Mouse (Mus musculus) retina, adult 2 months (tissue): ENCODE results near the gene Zfyve28.

Source experiments
- DNase-seq: peaks from one replicate; pipeline ENCODE4 v3.0.0-alpha.2; 2012; ENCODE audit warnings: low read depth, low spot score

Gene Zfyve28

DNA sequence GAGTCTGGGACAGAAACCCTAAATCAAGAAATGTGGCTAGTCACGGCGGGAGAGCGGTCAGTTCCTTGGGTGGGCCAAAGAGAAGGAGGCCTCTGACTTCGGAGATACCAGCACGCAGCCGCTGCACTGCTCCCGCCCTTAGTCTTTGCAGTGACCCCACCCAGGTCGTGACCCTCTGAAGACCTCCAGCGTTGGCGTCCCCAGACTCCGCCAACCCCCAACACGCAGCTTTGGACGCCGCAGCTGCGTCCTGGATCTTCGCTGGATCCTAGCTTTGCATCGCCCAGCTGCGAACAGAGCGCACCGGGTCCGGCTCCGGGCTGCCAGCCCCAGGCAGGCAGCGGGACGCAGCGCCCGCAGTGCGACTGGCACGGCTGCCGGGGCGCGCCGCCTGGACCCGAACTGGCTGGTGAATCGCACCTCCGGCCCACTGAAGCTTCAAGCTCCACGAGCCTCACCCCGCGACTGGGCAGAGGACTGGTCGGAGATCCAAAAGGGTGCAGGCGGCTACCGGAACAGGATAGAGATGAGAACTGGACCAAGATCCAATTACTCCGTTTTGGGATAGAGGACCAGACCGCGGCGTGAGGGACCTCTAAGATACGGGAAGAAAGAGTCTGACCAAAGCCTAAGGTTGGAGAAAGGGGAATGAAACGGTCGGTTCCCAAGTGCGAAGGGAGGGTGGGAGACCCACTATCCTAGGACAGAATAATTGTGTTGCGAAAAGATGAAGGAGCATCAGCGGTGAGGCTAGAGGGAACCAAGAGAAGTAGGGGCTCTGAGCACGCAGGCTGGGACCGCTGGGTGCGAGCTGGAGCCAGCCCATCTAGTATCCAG lies 1.0 kb downstream of the Zfyve28 start:
- DNase-seq, result no peak

GRCm38 (mm10) chr5:34286516-34286915 lies 1.7 kb downstream of the Zfyve28 start:
- DNase-seq, result no peak

DNA sequence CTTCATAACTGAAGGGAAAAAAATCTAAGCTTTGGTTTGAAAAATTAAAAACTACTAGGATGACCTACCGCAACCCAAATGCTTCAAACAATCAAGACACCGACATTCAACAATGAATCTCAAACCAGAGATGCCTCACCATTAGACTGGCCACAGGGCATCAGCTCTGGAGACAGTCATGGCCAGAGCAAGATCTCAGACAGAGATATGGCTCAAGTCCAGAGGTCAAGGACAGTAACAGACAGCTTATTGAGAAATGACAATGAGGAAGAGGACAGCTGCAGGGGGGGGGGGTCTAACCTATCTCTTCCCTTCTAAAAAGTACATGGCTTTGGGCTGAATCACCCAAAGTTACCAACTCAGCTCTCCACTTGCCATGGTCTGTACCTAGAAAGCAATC lies 3.0 kb downstream of the Zfyve28 start:
- no peak for DNase-seq

DNA sequence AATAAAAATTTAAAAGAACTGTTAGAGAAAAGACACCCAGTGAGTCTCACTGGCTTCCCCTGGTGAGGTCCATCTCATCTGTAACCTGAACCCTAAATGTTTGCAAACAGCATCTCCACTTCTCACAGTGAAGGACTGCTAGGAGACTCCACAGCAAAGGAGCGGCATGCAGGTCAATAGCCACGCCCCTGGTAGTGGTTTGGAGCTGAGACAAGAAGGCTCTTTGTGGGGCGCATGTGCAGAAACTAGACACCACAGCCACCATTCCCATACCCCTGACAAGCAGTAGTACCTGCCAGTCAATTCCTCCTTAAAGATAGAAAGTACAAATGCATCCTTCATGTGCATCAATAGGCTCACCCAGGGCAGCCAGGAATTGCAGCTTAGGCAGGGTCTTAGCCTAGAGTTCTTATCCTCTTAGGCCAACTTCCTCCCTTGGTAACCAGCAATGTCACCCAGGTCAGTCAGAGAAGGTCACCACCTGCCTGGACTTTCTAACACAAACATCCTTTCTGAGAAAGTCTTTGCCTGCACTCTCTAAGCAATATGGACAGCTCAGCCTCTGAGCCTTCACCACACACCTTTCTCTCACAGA lies 4.0 kb downstream of the Zfyve28 start:
- peak; percentile 67 for DNase-seq

DNA sequence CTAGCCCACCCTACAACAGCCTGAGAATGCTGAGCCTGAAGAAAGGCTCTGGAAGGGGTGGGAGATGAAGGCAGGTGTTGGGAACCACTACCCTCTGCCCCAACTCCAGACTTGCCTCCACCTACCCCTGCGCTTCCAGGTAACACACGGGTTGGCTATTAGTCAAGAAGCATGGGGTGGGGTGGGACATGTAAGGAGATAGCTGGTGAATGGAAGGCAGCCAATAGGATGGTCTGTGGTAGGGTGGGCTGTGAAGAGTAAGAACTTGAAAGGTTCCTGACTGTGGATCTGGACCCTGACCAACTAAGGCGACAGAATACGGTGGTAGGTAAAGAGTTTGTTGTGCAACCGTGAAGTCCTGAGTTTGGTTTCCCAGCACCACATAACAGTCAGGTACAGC lies 4.9 kb downstream of the Zfyve28 start:
- no peak for DNase-seq

DNA sequence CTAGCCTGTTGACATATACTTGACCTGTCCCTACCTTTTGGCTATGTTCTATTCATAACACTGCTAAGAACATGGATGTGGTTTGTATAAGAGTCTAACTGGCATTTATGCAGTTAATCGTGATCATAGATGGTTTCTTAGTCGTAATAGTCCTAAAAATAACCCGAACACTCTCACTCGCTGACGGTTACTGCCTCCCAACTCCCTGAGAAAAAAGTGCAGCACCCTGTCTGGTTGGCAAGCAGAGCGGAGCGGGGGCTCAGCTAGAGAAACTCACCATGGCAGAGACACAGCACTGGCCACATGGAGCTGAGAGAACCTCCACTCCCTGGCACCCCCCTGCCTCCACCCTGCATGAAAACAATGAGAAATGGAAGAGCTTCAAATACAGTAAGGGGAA lies 7.3 kb downstream of the Zfyve28 start:
- no peak for DNase-seq

GRCm38 (mm10) chr5:34279214-34279613 lies 9.0 kb downstream of the Zfyve28 start:
- no peak for DNase-seq

DNA sequence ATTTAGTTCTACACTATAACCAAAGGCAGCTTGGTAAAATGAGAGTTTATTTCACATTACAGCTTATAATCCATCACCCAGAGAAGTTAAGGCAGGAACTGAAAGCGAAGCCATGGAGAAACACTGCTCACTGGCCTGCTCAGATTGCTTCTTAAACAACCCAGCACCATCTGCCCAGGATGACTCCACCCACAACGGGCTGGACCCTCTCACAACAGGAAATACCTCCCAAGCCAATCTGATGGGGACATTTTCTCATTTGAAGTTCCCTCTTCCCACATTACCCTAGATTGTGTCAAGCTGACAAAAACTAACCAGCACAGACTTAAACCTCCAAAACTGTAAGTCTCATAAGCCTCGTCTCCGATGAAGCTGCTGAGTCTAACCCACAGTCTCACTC lies 10.2 kb downstream of the Zfyve28 start:
- DNase-seq, result no peak

- DNase-seq, result no peak
Observed at GRCm38 (mm10) chr5:34276746-34277145, 11.5 kb downstream of the Zfyve28 start.

DNA sequence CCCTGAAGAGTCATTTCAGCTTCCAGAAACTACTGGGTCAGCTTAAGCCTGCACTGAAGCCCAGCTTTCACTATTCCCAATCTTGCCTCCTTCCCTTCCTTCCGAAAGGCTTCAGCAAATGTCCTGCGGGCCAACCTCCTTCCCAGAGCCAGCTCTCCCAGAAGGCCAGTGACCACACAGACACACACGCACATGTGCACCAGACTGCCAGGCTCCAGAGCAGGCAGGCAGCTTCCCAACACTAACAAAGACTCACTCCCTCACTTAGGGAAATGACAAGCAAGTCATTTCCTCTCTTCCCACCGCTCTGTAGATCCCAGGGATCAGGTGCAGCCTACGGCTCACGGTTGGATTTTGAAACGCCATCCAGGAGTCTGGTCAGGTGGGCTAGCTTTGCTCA lies 12.1 kb downstream of the Zfyve28 start:
- DNase-seq, result no peak

DNA sequence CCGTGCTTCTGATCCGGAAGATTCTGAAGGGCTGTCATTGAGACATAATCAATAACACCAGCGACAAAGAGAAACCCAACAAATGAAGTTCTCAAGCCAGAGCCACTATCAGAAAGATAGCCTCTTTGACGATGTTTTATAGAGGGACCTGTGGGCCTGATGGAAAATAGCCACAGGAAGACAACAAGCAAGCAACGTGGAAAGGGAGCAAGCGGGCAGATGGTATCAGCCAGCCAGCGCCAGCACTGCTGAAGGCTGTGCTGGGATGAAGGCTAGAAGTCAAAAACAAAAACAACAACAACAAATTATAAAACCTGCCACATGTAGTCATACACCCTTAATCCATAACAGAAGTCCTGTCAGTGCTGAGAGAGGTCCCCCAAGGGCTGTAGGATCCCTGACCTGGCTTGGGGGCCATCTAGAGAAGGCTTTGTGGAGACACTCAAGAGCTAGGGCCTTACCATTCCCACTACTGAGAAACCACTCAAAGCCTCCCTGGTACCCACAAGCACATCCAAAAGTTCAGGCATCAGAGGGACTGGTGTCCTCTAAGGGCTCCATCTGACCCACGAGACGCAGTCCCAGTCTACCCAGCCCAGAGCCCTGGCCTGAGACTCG lies 13.5 kb downstream of the Zfyve28 start:
- no peak for DNase-seq

- DNase-seq, result no peak
Observed at GRCm38 (mm10) chr5:34274268-34274667, 14.0 kb downstream of the Zfyve28 start.

- no peak for DNase-seq
Observed at GRCm38 (mm10) chr5:34273251-34273681, 15.0 kb downstream of the Zfyve28 start.

DNA sequence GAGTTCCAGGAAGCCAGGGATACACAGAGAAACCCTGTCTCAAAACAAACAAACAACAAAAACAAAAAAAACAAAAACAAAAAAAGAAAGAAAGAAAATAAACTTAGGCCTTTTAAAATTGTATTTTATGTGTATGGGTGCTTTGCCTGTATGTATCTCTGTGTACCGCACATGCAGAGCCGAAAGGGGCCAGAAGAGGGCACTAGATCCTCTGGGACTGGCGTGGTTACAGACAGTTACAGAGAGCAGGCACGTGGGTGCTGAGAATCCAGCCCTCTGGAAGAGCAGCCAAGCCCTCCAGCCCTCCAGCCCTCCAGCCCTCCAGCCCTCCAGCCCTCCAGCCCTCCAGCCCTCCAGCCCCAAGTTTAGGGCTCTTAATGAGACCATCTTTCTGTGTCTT lies 16.5 kb downstream of the Zfyve28 start:
- no peak for DNase-seq

- DNase-seq, result no peak
Observed at GRCm38 (mm10) chr5:34269921-34270465, 18.3 kb downstream of the Zfyve28 start.

GRCm38 (mm10) chr5:34269197-34269920 lies 18.9 kb downstream of the Zfyve28 start:
- DNase-seq, result no peak

- DNase-seq, result no peak
Observed at GRCm38 (mm10) chr5:34266065-34266464, 22.2 kb downstream of the Zfyve28 start.

DNA sequence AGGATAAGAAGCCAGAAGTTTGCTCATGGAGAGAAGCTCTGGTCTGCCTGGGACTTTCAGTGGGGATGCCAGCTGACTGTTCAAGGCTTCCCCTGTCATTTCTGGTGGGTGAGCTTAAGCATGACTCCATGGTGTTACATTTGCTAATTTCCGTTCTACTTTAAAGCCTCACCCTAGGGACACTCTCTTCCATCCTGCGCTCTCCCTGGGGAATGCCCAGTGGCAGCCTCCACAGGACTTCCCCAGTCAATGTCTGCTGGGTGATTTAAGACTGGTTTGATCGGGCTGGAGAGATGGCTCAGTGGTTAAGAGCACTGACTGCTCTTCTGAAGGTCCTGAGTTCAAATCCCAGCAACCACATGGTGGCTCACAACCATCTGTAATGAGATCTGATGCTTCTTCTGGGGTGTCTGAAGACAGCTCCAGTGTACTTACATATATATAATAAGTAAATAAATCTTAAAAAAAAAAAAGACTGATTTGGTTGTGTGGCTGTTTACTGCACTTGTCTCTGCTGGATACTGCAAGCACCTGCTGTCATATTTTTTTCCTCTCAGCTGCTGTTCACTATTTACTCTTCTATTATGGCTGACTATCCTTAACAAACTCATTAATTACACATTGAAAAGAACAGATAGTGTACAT lies 29.0 kb downstream of the Zfyve28 start:
- no peak for DNase-seq

DNA sequence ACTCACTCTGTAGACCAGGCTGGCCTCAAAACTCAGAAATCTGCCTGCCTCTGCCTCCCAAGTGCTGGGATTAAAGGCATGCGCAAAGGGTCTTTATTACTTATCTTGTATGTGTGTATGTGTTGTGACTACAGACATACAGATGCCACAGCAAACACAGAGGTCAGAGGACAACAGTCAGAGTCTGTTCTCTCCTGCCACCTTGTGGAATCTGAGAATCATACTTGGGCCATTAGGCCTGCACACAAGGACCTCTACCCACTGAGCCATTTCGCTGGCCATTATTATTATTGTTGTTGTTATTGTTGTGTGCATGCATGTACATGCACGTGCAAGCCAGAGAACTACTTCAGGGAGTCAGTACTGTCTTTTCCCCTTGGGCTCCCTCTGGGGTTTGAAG lies 33.1 kb downstream of the Zfyve28 start:
- no peak for DNase-seq

- no peak for DNase-seq
Observed at GRCm38 (mm10) chr5:34254309-34254708, 33.9 kb downstream of the Zfyve28 start.

DNA sequence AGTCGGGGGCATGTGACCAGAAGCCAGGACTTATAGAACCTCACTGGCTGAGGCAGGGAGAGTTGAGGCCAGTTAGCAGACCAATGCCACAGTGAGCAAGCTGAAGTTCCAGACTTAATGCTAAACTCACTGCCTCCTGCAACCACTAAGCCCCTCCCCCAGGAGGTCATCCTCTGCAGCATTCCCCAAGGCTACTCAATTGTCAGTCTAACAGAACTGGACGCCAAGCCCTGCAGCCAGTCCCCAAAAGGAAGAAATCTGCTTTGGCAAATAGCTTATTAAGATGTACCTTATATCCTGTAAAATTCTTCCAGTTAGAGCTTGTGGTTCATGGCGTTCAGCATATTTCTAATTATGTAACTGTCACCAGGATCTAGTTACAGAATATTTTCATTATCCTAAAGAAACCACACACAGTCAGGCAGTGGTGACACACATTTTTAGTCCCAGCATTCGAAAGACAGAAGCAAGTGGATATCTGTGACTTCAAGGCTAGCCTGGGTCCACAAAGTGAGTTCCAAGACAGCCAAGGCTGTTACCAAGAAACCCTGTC lies 35.2 kb downstream of the Zfyve28 start:
- no peak for DNase-seq
